In the genomic region with DNA sequence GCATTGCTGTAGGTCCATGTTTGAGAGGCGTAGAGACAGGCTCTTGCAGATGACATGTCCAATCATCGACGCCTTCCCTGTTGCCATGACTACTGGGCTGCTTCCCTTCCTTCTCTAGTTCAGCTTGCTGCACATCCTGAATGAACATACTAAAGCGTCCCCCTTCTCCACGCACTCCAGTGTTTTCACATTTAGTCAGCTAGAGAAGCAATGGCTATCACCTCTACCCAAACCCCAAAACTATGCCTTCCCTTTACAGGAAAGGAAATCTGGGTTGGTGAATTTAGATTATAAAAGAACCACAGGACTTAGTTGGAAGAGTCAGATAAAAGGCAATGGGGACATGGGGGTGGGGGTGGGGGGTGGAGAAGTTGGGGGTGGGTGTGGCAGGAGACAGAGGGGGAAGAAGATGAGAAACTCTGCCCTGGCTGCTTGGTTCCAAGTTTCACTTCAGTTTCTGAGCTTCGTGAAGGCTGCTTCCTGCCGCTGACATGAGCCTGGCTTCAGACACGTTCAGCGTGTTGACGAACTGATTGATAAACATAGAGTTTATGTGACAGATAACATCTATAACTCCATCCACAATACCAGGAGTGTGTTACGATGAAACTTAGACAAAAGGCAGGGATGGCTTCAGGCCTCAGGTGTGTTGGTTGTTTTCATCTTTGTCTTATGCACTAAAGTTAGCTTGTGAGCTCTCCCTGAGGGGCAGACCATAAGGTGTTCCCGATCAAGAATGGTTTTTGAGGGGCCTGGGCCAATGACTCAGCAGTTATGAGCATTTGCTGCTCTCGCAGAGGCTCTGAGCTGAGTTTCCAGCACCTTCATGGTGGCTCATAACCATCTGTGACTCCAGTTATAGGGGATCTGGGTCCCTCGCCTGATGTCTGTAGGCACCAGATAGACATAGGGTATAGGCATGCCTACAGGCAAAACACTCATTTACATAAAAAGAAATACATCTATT, we compare ENCODE assay signal across 9 mouse cellular contexts. TPM values are rescaled to one million over a fixed set of nuclear protein-coding genes. Genes with fewer than 3 reads are reported as not detected.
A peak's percentile ranks its signal among the peaks of the same experiment; 100 is the strongest.
DNase-seq lines count a peak whose midpoint lies in the region; ATAC-seq and TF ChIP-seq lines count a peak whose summit lies in the region.
"Had no signal": no experiment of that assay in that cellular context is flagged by ENCODE, and none has a peak within 500 bp of the region (broad histone marks: within the 10 kb centered on the region; RNA-seq: fewer than 3 reads in every experiment).

No protein-coding gene starts in this region.

- DNase-seq in cerebellum, postnatal 14 days: peak; percentile 24 to 42
- no peak for DNase-seq in cerebellum, adult 2 months
- peak; percentile 78 for DNase-seq in brain, embryonic 18.5 days (ENCODE audit: low read depth, low spot score)
- peak; percentile 37 to 51 for DNase-seq in heart, adult 9 months (ENCODE audit: low spot score in 2 of 2)
- peak; percentile 64 to 71 for DNase-seq in layer of hippocampus, adult 8-10 months (ENCODE audit: low spot score in 2 of 2)
- peak; percentile 92 for DNase-seq in lung, embryonic 14.5 days

- no peaks in the 10 kb centered on the region for H3K27me3 ChIP-seq in cerebellum, adult 2 months (ENCODE audit: control insufficient read depth, insufficient read depth, low read length)
- no peaks in the 10 kb centered on the region for H3K27me3 ChIP-seq in lung, embryonic 14.5 days (ENCODE audit: insufficient read depth, low read length)
- H3K27me3 ChIP-seq: Patski had no signal

- no peak overlapping the region for H3K4me3 ChIP-seq in cerebellum, adult 2 months (replicated peaks; ENCODE audit: insufficient read depth, low read depth, low read length)
- no peak overlapping the region for H3K4me3 ChIP-seq in lung, embryonic 14.5 days (ENCODE audit: low read depth, low read length)
- H3K4me3 ChIP-seq in olfactory bulb, adult 2 months (ENCODE audit: insufficient read depth, low read depth, low read length): no peak overlapping the region

- H3K9me3 ChIP-seq in lung, embryonic 14.5 days (ENCODE audit: low read depth, low read length): no peaks in the 10 kb centered on the region

- no peak for TF ChIP-seq POLR2A in cerebellum, adult 2 months (IDR thresholded peaks at IDR 0.05; ENCODE audit: borderline replicate concordance, insufficient read depth, low read length)
- no peak for TF ChIP-seq POLR2A in olfactory bulb, adult 2 months (IDR thresholded peaks at IDR 0.05; ENCODE audit: insufficient read depth, low read depth, low read length)

- WGBS in cerebellum, adult 2 months: 66% methylated on average over 14 of the region's 14 CpGs
- 30% methylated on average over 14 of the region's 14 CpGs for WGBS in lung, embryonic 14.5 days
- WGBS in olfactory bulb, adult 2 months: 61% methylated on average over 14 of the region's 14 CpGs

- no peak overlapping the region for H3K9ac ChIP-seq in lung, embryonic 14.5 days

- peak; percentile 93 for ATAC-seq in lung, embryonic 14.5 days (ENCODE audit: insufficient read depth)
- ATAC-seq in cerebellum, adult (ENCODE audit: insufficient number of reproducible peaks, low FRiP score, low TSS enrichment): no peak

- no peak for TF ChIP-seq CTCF in cerebellum, adult 2 months (IDR thresholded peaks at IDR 0.05; ENCODE audit: borderline replicate concordance, insufficient read depth, low read depth, low read length)
- no peak for TF ChIP-seq CTCF in lung, embryonic 14.5 days (IDR thresholded peaks at IDR 0.05; ENCODE audit: low read depth)
- TF ChIP-seq CTCF in olfactory bulb, adult 2 months (IDR thresholded peaks at IDR 0.05; ENCODE audit: insufficient read depth, low read depth, low read length): no peak

- H3K27ac ChIP-seq in cerebellum, adult 2 months (ENCODE audit: insufficient read depth, low read length): no peak overlapping the region
- H3K27ac ChIP-seq in lung, embryonic 14.5 days (ENCODE audit: low read depth): peak overlapping the region; percentile 77
- peak overlapping the region; percentile 66 for H3K27ac ChIP-seq in olfactory bulb, adult 2 months (ENCODE audit: insufficient read depth, low read depth, low read length)

- H3K4me1 ChIP-seq in cerebellum, adult 2 months (ENCODE audit: control insufficient read depth, insufficient read depth, low read length): no peaks in the 10 kb centered on the region
- peaks cover 20% of the 10 kb centered on the region for H3K4me1 ChIP-seq in lung, embryonic 14.5 days (ENCODE audit: insufficient read depth)
- peaks cover 22% of the 10 kb centered on the region for H3K4me1 ChIP-seq in olfactory bulb, adult 2 months (ENCODE audit: control insufficient read depth, insufficient read depth, low read length)

- H3K4me2 ChIP-seq in lung, embryonic 14.5 days: peak overlapping the region; percentile 47

- H3K36me3 ChIP-seq in lung, embryonic 14.5 days (ENCODE audit: insufficient read depth): no peaks in the 10 kb centered on the region

RNA-seq across cellular contexts. Expression of gene Dapp1, which starts 28.1 kb away (rescaled TPM):
- 0.79 and 1.1 TPM in 2 replicates for polyA plus RNA-seq in cerebellum, adult 2 months (2012; rRNA removed)
- total RNA-seq in layer of hippocampus, adult 8-10 months (2022): 1 to 10 TPM; 5.3 to 8.4 (median 7.6) TPM
- polyA plus RNA-seq in lung, embryonic 14.5 days (2014; fragmentation: Nextera tagmentation; extraction: Ambion mirVana): 8.0 and 8.1 TPM in 2 replicates
- polyA plus RNA-seq in olfactory bulb, adult 2 months (2012; ENCODE audit: insufficient read depth, insufficient read length, low replicate concordance, missing spikeins): not detected in 2 replicates

RNA-seq across cellular contexts. Expression of gene Lamtor3, which starts 34.9 kb away (rescaled TPM):
- 92.8 and 95.0 TPM in 2 replicates for polyA plus RNA-seq in cerebellum, adult 2 months (2012; rRNA removed)
- 10 to 100 TPM; 60.2 to 72.0 (median 65.2) TPM for total RNA-seq in layer of hippocampus, adult 8-10 months (2022)
- polyA plus RNA-seq in lung, embryonic 14.5 days (2014; fragmentation: Nextera tagmentation; extraction: Ambion mirVana): 97.2 and 103 TPM in 2 replicates
- polyA plus RNA-seq in olfactory bulb, adult 2 months (2012; ENCODE audit: insufficient read depth, insufficient read length, low replicate concordance, missing spikeins): not detected in 2 replicates

Comparison
In these comparisons a context has a peak if more than half of its experiments do, and no peak if none do; other contexts are left out.
1. DNase-seq: peak in cerebellum, postnatal 14 days (2 of 2), brain, embryonic 18.5 days (single experiment), heart, adult 9 months (2 of 2), layer of hippocampus, adult 8-10 months (2 of 2) and lung, embryonic 14.5 days (single experiment); none in cerebellum, adult 2 months (0 of 2).